Mouse (Mus musculus) forebrain, embryonic 14.5 days (tissue): ENCODE measurements around the gene Slc16a5. TPM values are rescaled to one million over a fixed set of nuclear protein-coding genes. Genes with fewer than 3 reads are reported as not detected.

Source experiments
- ATAC-seq: fragments of 200-750 bp; cut with Nextera tagmentation; 2 replicates; pipeline ENCODE4 v1.8.0; 2017; ENCODE audit warnings: mild to moderate bottlenecking, moderate library complexity
- DNase-seq: peaks from one replicate; pipeline ENCODE4 v3.0.0-alpha.2; 2015; ENCODE audit warnings: low spot score
- H3K27ac ChIP-seq: fragments of 300-500 bp; sonication (generic); 2 replicates; pipeline ENCODE4 v1.5.1; 2014; ENCODE audit warnings: low read depth, mild to moderate bottlenecking, control low read depth, low read length, moderate library complexity
- H3K27me3 ChIP-seq: fragments of 300-500 bp; sonication (generic); replicated peaks from 2 replicates; pipeline ENCODE4 v1.6.1; 2014; ENCODE audit warnings: low read length, control low read depth, mixed read lengths; ENCODE audit not compliant: control insufficient read depth, insufficient read depth
- H3K36me3 ChIP-seq: fragments of 300-500 bp; sonication (generic); 2 replicates; pipeline ENCODE4 v1.6.1; 2014; ENCODE audit warnings: low read length, control low read depth; ENCODE audit not compliant: control insufficient read depth, insufficient read depth
- H3K4me1 ChIP-seq: fragments of 300-500 bp; sonication (generic); 2 replicates; pipeline ENCODE4 v1.6.1; 2014; ENCODE audit warnings: antibody characterized with exemption, low read length, control low read depth; ENCODE audit not compliant: control insufficient read depth, insufficient read depth
- H3K4me2 ChIP-seq: fragments of 300-500 bp; sonication (generic); 2 replicates; pipeline ENCODE4 v1.6.1; 2014; ENCODE audit warnings: mild to moderate bottlenecking, control low read depth, low read length
- H3K4me3 ChIP-seq: fragments of 300-500 bp; sonication (generic); 2 replicates; pipeline ENCODE4 v1.5.1; 2014; ENCODE audit warnings: low read depth, low read length, control low read depth
- H3K9ac ChIP-seq: fragments of 300-500 bp; sonication (generic); 2 replicates; pipeline ENCODE4 v1.6.1; 2014; ENCODE audit warnings: mild to moderate bottlenecking, low read length, control low read depth, moderate library complexity
- H3K9me3 ChIP-seq: fragments of 300-500 bp; sonication (generic); replicated peaks from 2 replicates; pipeline ENCODE4 v1.6.1; 2016; ENCODE audit warnings: low read length, control low read depth, mixed read lengths; ENCODE audit not compliant: control insufficient read depth
- WGBS: fragments of 180-500 bp; shearing (Covaris S2); extraction: QIAGEN DNeasy Blood & Tissue Kit; methylation state at CpG from one replicate; pipeline ENCODE4 v1.1.7; 2014; 5-methylcytosine and 5-hydroxymethylcytosine counted together
- polyA plus RNA-seq: library from polyadenylated mRNA; unstranded; fragments of >200 nt; fragmentation: Nextera tagmentation; extraction: Ambion mirVana; gene quantifications from 2 replicates; pipeline ENCODE4 v1.2.1, GENCODE M21; 2014

Gene Slc16a5
- polyA plus RNA-seq, 1 experiment from 2014 or later, result not detected

DNA sequence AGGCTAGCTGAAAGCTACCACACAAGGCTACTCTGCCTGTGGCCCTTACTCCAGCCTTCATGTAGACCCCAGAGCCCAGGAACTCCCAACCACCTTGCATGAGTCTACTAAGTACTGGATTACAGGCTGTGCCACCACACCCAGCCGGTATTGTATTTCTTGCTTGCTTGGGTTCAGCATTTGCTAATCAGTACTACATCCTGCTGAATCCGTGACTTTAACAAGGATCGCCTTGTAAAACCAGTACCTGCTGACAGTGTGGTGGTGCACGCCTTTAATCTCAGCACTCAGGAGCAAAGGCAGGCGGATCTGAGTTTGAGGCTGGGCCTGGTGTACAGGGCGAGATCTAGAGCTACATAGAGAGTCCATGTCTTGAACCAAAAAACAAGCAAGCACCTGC is 40.4 kb downstream of the Slc16a5 start:
- peaks cover 72% of the 10 kb centered on the region for H3K36me3 ChIP-seq
- H3K27ac ChIP-seq, result no peak overlapping the region
- H3K4me3 ChIP-seq, result no peak overlapping the region
- no peaks in the 10 kb centered on the region for H3K9me3 ChIP-seq
- H3K9ac ChIP-seq, result no peak overlapping the region
- H3K4me1 ChIP-seq, result no peaks in the 10 kb centered on the region; the same call in 1 of the 2 replicates
- ATAC-seq, result no peak
- WGBS, result 93% methylated on average over 6 of the region's 6 CpGs
- H3K27me3 ChIP-seq, result no peaks in the 10 kb centered on the region
- no peak overlapping the region for H3K4me2 ChIP-seq
- DNase-seq, result no peak

GRCm38 (mm10) chr11:115506586-115506985 is 44.3 kb downstream of the Slc16a5 start:
- no peak overlapping the region for H3K9ac ChIP-seq
- peaks cover 36% of the 10 kb centered on the region for H3K36me3 ChIP-seq
- WGBS, result 77% methylated on average over 3 of the region's 3 CpGs
- H3K4me3 ChIP-seq, result no peak overlapping the region
- ATAC-seq, result no peak
- H3K4me1 ChIP-seq, result peaks cover 33% of the 10 kb centered on the region
- H3K27ac ChIP-seq, result no peak overlapping the region
- no peaks in the 10 kb centered on the region for H3K9me3 ChIP-seq
- no peak for DNase-seq
- no peak overlapping the region for H3K4me2 ChIP-seq
- no peaks in the 10 kb centered on the region for H3K27me3 ChIP-seq

- Histone ChIP-seq H3K9me3 (no peaks in the 10 kb centered on the region), H3K27me3 (no peaks in the 10 kb centered on the region), H3K4me1 (peaks cover 33% of the 10 kb centered on the region), H3K27ac (no peak overlapping the region), H3K36me3 (peaks cover 21% of the 10 kb centered on the region; the same call in 1 of the 2 replicates), H3K4me2 (no peak overlapping the region), H3K4me3 (no peak overlapping the region), H3K9ac (no peak overlapping the region)
- 83% methylated on average over 2 of the region's 2 CpGs for WGBS
- DNase-seq, result no peak
- ATAC-seq, result no peak
These were observed 45.8 kb downstream of the Slc16a5 start for GRCm38 (mm10) chr11:115508061-115508460.

DNA sequence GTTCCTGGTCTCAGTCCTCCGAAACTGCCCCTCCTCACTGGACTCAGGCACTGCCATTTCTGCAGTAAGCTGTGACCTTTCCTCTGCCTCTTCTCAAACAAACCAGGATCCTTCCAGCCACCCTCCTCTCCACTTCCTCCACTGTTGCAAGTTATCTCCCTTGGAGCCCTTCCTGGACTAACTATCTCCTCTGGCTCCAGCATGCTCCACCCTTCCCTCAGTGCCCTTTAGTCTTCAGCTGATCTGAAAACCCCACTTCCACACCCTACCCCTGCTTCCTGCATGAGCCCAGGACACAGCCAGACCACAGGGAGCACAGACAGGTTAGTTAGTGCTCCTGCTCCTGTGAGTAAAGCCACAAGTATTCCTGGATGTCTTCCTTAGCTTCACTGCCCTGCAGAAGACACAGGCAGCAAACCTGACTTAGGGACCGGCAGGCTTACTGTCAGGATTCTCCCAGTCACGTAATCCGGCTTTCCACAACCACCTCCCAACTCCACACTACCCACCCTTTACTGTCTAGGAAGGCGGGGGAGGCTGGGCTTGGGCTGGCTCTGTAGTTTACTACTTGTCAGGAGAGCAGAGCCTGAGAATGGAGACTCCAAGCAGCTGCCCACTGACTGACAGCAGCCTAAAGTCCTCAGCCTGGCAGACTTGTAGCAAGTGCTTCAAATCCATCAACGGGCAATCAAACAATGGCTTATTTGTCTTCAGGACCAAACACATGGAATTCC is 47.7 kb downstream of the Slc16a5 start:
- H3K27ac ChIP-seq, result peak overlapping the region; percentile 30; the same call in 1 of the 2 replicates

DNA sequence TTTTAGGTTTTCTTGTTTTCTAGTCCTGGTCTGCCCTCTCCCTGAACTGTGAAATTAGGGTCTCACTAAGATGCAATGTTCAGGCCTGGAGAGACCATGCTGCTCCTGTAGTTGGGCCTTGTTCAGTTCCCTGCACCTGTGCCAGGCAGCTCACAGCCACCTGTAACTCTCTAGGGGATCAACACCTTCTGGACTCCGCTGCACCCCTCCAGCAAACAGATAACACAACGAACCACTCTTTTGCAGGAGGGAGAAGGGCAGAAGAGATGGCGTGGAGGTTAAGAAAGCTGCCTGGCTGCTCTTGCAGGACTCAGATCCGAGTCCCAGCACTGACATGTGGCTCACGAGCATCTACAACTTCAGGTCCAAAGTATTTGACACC is 48.2 kb downstream of the Slc16a5 start:
- WGBS, result 46% methylated on average over 5 of the region's 5 CpGs
- Histone ChIP-seq H3K4me1 (peaks cover 33% of the 10 kb centered on the region), H3K9me3 (no peaks in the 10 kb centered on the region), H3K27me3 (no peaks in the 10 kb centered on the region), H3K4me3 (peak overlapping the region; percentile 100), H3K27ac (no peak overlapping the region), H3K4me2 (peak overlapping the region; percentile 91), H3K9ac (peak overlapping the region; percentile 100; the same call in 1 of the 2 replicates), H3K36me3 (peaks cover 10% of the 10 kb centered on the region; the same call in 1 of the 2 replicates)
- DNase-seq (no peak), ATAC-seq (no peak)

More for the DNA sequence above, 47.7 kb downstream of the Slc16a5 start:
- ATAC-seq, result no peak
- DNase-seq, result peak; percentile 39
- H3K4me3 ChIP-seq, result peak overlapping the region; percentile 100
- peak overlapping the region; percentile 100 for H3K9ac ChIP-seq
- H3K27me3 ChIP-seq, result no peaks in the 10 kb centered on the region
- H3K4me1 ChIP-seq, result peaks cover 33% of the 10 kb centered on the region
- peak overlapping the region; percentile 91 for H3K4me2 ChIP-seq
- no peaks in the 10 kb centered on the region for H3K9me3 ChIP-seq
- 38% methylated on average over 6 of the region's 6 CpGs for WGBS
- H3K36me3 ChIP-seq, result peaks cover 12% of the 10 kb centered on the region; the same call in 1 of the 2 replicates

DNA sequence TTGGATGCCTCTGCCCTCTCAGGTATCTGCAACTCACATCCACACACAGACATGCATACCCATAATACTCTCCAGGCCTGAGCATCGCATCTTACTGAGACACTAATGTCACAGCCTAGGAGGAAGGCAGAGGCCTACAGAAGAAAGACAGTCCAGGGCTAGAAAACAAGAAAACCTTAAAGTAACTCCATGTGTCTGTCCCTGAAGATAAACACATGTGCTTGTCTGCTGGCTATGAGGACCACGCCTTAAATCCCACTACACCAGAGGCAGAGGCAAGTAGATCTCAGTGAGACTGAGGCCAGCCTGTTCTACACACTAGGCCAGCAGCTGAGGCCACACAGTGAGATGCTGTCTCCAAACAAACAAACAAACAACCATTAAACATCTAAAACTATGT is 48.8 kb downstream of the Slc16a5 start:
- peaks cover 33% of the 10 kb centered on the region for H3K4me1 ChIP-seq
- DNase-seq (no peak), ATAC-seq (no peak)
- no peak overlapping the region for H3K27ac ChIP-seq
- WGBS, result 69% methylated on average over 2 of the region's 2 CpGs
- peak overlapping the region; percentile 100 for H3K9ac ChIP-seq
- peak overlapping the region; percentile 100 for H3K4me3 ChIP-seq
- no peaks in the 10 kb centered on the region for H3K27me3 ChIP-seq
- H3K9me3 ChIP-seq, result no peaks in the 10 kb centered on the region
- peaks cover 10% of the 10 kb centered on the region; the same call in 1 of the 2 replicates for H3K36me3 ChIP-seq
- H3K4me2 ChIP-seq, result peak overlapping the region; percentile 91

DNA sequence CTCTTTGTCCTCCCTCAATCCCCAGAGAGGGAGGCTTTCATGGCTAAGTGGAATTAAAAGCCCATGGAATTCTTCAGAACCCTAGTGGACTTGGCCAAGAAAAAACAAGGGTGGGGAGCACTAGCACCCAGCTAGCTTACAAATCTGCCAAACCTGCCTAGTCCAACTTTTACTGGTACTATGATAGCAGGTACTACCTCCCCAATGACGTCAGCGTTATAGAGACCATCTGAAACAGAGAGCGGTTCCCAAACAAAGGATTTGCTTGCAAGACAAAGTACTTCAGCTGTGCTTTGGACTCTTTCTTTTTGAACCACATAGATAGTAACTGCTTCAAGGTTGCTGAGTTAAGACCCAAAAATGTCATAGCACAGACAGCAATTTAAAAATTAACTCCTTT is 49.7 kb downstream of the Slc16a5 start:
- Histone ChIP-seq H3K36me3 (peaks cover 4% of the 10 kb centered on the region; the same call in 1 of the 2 replicates), H3K27me3 (no peaks in the 10 kb centered on the region), H3K9ac (peak overlapping the region; percentile 100), H3K4me1 (peaks cover 33% of the 10 kb centered on the region), H3K9me3 (no peaks in the 10 kb centered on the region), H3K27ac (peak overlapping the region; percentile 83), H3K4me2 (peak overlapping the region; percentile 91), H3K4me3 (peak overlapping the region; percentile 100)
- WGBS, result 7% methylated on average over 3 of the region's 3 CpGs
- DNase-seq, result peak; percentile 73
- no peak for ATAC-seq

DNA sequence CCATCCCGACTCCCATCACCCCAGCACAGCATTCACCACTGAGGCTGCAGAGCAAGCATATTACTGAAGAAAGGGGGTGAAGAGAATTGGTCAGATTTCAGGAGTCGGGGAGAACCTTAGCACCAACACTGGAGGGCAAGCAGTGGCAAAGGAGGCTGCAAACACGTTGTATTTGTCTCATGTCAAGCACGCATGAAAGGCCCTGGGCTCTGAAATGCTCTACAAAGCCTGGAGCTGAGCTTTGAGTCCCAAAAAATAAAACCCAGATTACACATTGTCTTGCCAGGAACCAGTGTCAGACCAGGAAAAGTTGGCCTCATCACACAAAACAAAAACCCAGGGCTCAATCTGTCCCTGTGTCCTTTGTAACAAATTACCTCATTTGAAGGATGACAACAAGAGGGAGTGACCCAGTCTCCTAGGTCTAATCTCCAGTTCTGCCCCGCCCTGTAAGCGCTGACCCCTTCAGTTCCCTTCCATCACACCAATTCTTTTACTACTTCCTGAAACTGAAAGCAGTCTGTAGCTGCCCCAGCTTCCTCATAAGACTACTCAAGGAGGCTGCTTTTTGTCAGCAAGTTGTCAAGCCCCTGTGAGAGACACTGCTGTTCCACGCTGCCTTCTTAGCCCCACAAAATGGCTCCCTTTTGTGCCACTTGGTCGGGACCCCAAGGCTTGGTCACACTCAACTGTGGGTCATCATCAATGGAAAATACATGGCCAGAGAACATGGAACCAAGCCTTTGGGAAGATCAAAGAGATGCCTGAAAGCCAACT is 50.3 kb downstream of the Slc16a5 start:
- H3K4me1 ChIP-seq, result peaks cover 33% of the 10 kb centered on the region
- H3K36me3 ChIP-seq, result 0 out of 2 replicates have a peak, but pooled peaks cover 4% of the 10 kb centered on the region
- H3K9ac ChIP-seq, result peak overlapping the region; percentile 100
- H3K27me3 ChIP-seq, result no peaks in the 10 kb centered on the region
- DNase-seq (peak; percentile 39), ATAC-seq (no peak)
- 8% methylated on average over 8 of the region's 8 CpGs for WGBS
- H3K9me3 ChIP-seq, result no peaks in the 10 kb centered on the region
- H3K27ac ChIP-seq, result peak overlapping the region; percentile 83
- peak overlapping the region; percentile 91 for H3K4me2 ChIP-seq
- H3K4me3 ChIP-seq, result peak overlapping the region; percentile 100
